Mouse (Mus musculus) testis, adult 2 months (tissue): ENCODE results near the gene Rbfox1.

Experiments used
- CTCF ChIP-seq: fragments of 200-500 bp; IDR thresholded peaks from 2 replicates; pipeline ENCODE4 v1.5.1; 2012; ENCODE audit warnings: low read depth, mild to moderate bottlenecking, inconsistent platforms, low read length, moderate library complexity; ENCODE audit not compliant: control insufficient read depth, insufficient read depth, insufficient replicate concordance
- POLR2A ChIP-seq: fragments of 200-500 bp; IDR thresholded peaks from 2 replicates; pipeline ENCODE4 v1.6.1; 2012; ENCODE audit warnings: low read depth, mild to moderate bottlenecking, inconsistent platforms, low read length, moderate library complexity; ENCODE audit not compliant: control insufficient read depth

GRCm38 (mm10) chr16:6479616-6480410, 594.7 kb downstream of the Rbfox1 start:
- TF ChIP-seq POLR2A (no peak), CTCF (no peak)
